Mouse (Mus musculus) E14TG2a.4 (cell line): Measurements from ENCODE around the gene 3300002I08Rik.
"Not testable (repeated sequence)": the region's sequence is repeated elsewhere in the genome, so short reads cannot be mapped to it uniquely, and the experiment has no call there.

Experiments used
- CTCF ChIP-seq: conservative IDR thresholded peaks from 2 replicates; pipeline ENCODE4 v1.5.1; 2014; ENCODE audit warnings: low read length
- POU5F1 ChIP-seq: IDR thresholded peaks from 2 replicates; pipeline ENCODE4 v1.6.1; 2014; ENCODE audit warnings: low read length, borderline replicate concordance

- not testable (repeated sequence) for TF ChIP-seq CTCF, POU5F1
These were observed 23.1 kb upstream of the 3300002I08Rik start for GRCm38 (mm10) chr2:150385553-150386106.
